Mouse (Mus musculus): ENCODE results near the gene Patl2. TPM values are rescaled to one million over a fixed set of nuclear protein-coding genes. Genes with fewer than 3 reads are reported as not detected.

Patl2 gene
- total and polyA plus RNA-seq, 3 experiments, result not detected

DNA sequence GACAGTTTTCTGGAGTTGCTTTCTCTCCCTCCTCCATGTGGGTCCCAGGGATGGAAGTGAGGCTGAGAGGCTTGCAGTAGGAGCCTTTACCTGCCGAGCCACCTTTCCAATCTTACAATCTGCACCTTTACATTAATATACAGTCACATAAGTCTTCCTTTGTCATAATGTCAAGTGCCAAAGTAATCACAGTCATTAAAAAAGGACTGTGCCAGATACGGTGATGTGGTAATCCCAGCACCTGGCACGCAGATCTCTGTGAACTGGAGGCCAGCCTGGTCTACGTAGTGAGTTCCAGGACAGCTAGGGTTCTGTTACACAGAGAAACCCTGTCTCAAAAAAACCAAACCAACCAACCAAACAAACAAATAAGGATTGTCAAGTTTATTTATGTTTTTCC is 92.1 kb downstream of the Patl2 start:
- no peak for TF ChIP-seq CTCF (IDR thresholded peaks at IDR 0.05)
- TF ChIP-seq EP300 (IDR thresholded peaks at IDR 0.05; ENCODE audit: insufficient read depth, low read depth, low read length), result no peak
- no peak for TF ChIP-seq POLR2A (IDR thresholded peaks at IDR 0.05; ENCODE audit: insufficient read depth, low read depth, low read length)
- Histone ChIP-seq H3K79me2 (replicated peaks; ENCODE audit: control insufficient read depth, insufficient read depth, low read length) (no peaks in the 10 kb centered on the region), H3K27me3 (ENCODE audit: control insufficient read depth, insufficient read depth, low read length) (no peaks in the 10 kb centered on the region), H3K36me3 (ENCODE audit: control insufficient read depth, insufficient read depth, low read length) (no peaks in the 10 kb centered on the region), H3K27ac (no peak overlapping the region), H3K4me3 (no peak overlapping the region), H3K9ac (ENCODE audit: low read depth, low read length) (no peak overlapping the region), H3K4me1 (ENCODE audit: control insufficient read depth, insufficient read depth, low read length) (no peaks in the 10 kb centered on the region)
- intact Hi-C loops (cut with DNase I), result no loop called here
- 93% methylated on average over 4 of the region's 4 CpGs for WGBS
- DNase-seq, result no peak

DNA sequence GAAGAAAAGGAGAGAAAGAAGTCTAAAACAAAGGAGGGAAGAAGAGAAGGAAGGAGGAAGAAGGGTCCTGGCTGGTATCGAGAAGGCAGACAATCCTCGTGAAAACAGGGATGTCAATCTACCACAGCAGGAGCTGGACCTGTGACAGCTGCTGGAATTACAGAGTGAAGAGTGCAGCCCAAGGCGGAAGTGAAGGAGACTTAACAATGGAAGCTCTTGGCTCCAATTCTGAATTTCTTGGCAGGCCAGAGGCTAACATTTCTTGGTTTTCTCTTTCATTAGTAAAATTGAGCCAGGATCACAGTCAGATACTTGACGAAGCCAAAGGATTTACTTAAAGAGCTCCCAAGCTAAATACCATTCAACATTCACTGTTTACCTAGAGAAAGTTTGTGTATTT is 99.5 kb downstream of the Patl2 start:
- peak in 1 of 2 experiments; percentile 19 for DNase-seq
- Histone ChIP-seq H3K4me1 (ENCODE audit: control insufficient read depth, insufficient read depth, low read length) (no peaks in the 10 kb centered on the region; the same call in 1 of the 2 replicates), H3K4me3 (no peak overlapping the region), H3K27me3 (ENCODE audit: control insufficient read depth, insufficient read depth, low read length) (no peaks in the 10 kb centered on the region), H3K79me2 (replicated peaks; ENCODE audit: control insufficient read depth, insufficient read depth, low read length) (no peaks in the 10 kb centered on the region), H3K27ac (no peak overlapping the region), H3K36me3 (ENCODE audit: control insufficient read depth, insufficient read depth, low read length) (no peaks in the 10 kb centered on the region; the same call in 1 of the 2 replicates), H3K9ac (ENCODE audit: low read depth, low read length) (no peak overlapping the region)
- WGBS, result 44% methylated on average over 4 of the region's 4 CpGs
- no peak for TF ChIP-seq EP300 (IDR thresholded peaks at IDR 0.05; ENCODE audit: insufficient read depth, low read depth, low read length)
- TF ChIP-seq POLR2A (IDR thresholded peaks at IDR 0.05; ENCODE audit: insufficient read depth, low read depth, low read length), result no peak
- no peak for TF ChIP-seq CTCF (IDR thresholded peaks at IDR 0.05)
- intact Hi-C loops (cut with DNase I), result no loop called here

DNA sequence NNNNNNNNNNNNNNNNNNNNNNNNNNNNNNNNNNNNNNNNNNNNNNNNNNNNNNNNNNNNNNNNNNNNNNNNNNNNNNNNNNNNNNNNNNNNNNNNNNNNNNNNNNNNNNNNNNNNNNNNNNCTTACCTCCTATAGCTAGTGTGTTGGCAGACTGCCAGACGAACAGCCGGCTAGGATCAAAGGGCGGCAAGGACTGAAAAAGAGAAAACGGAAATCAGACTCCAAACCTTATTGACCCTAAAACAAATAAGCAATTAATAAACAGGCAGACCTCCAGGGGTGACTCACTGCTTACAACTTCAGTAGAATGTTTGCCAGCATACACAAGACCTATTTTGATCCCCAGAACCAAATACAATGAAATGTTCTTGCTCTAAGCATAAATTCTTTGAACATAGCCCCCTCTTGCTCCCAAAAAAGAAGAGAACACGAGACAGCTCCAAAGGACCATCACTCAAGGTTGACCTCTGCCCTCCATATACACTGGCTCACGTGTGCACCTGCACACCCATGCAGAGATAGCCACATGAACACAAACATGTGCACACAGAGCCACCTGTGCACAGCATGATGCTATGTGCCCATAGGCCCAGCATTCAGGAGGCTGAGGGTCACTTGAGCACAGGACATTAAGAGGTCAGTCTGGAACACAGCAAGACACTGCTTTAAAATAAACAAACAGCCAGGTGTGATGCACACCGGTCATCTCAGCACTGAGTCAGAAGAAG is 104.1 kb downstream of the Patl2 start:
- Histone ChIP-seq H3K27ac (no peak overlapping the region), H3K9ac (ENCODE audit: low read depth, low read length) (no peak overlapping the region), H3K4me1 (ENCODE audit: control insufficient read depth, insufficient read depth, low read length) (no peaks in the 10 kb centered on the region; the same call in 1 of the 2 replicates), H3K4me3 (no peak overlapping the region), H3K27me3 (ENCODE audit: control insufficient read depth, insufficient read depth, low read length) (no peaks in the 10 kb centered on the region), H3K79me2 (replicated peaks; ENCODE audit: control insufficient read depth, insufficient read depth, low read length) (no peaks in the 10 kb centered on the region), H3K36me3 (ENCODE audit: control insufficient read depth, insufficient read depth, low read length) (no peaks in the 10 kb centered on the region; the same call in 1 of the 2 replicates)
- 46% methylated on average over 7 of the region's 7 CpGs for whole genome bisulfite sequencing
- TF ChIP-seq CTCF (IDR thresholded peaks at IDR 0.05), result no peak
- intact Hi-C loops (cut with DNase I), result no loop called here
- no peak for DNase-seq

Other genes with a start within 250 kb of the Patl2 start
- gene Ctdspl2, start 230.2 kb downstream of the Patl2 start, total RNA-seq (2021), result 10 to 100 TPM; 12.1 to 12.6 TPM
- gene Ctdspl2, start 230.2 kb downstream of the Patl2 start, polyA plus RNA-seq (2012; rRNA removed), result 3.1 and 6.1 TPM in 2 replicates
- gene Mageb3, start 230.1 kb downstream of the Patl2 start, total RNA-seq (2021), result not detected
- gene Mageb3, start 230.1 kb downstream of the Patl2 start, polyA plus RNA-seq (2012; rRNA removed), result not detected in 2 replicates
- 10 to 100 TPM; 20.0 to 22.2 TPM for gene Eif3j1, start 157.6 kb downstream of the Patl2 start, total RNA-seq (2021)
- gene Eif3j1, start 157.6 kb downstream of the Patl2 start, polyA plus RNA-seq (2012; rRNA removed), result 4.7 and 15.6 TPM in 2 replicates
- 10 to 100 TPM; 10.8 to 11.3 TPM for gene Spg11, start 67.8 kb downstream of the Patl2 start, total RNA-seq (2021)
- gene Spg11, start 67.8 kb downstream of the Patl2 start, polyA plus RNA-seq (2012; rRNA removed), result 3.8 and 6.7 TPM in 2 replicates
- 100 to 1,000 TPM; 201 to 240 TPM for gene B2m, start 38.5 kb downstream of the Patl2 start, total RNA-seq (2021)
- 400 and 574 TPM in 2 replicates for gene B2m, start 38.5 kb downstream of the Patl2 start, polyA plus RNA-seq (2012; rRNA removed)
- gene Trim69, start 25.5 kb downstream of the Patl2 start, total RNA-seq (2021), result not detected
- 0.15 TPM in 1 of 2 replicates, not detected in the other for gene Trim69, start 25.5 kb downstream of the Patl2 start, polyA plus RNA-seq (2012; rRNA removed)
- gene Terb2, start 83 bp upstream of the Patl2 start, total RNA-seq (2021), result not detected
- gene Terb2, start 83 bp upstream of the Patl2 start, polyA plus RNA-seq (2012; rRNA removed), result not detected in 2 replicates
- 100 to 1,000 TPM; 169 to 202 TPM for gene Sord, start 48.6 kb upstream of the Patl2 start, total RNA-seq (2021)
- 70.0 and 115 TPM in 2 replicates for gene Sord, start 48.6 kb upstream of the Patl2 start, polyA plus RNA-seq (2012; rRNA removed)
- gene Duox2, start 112.3 kb upstream of the Patl2 start, total RNA-seq (2021), result under 1 TPM; 0.57 to 0.61 TPM
- gene Duox2, start 112.3 kb upstream of the Patl2 start, polyA plus RNA-seq (2012; rRNA removed), result 0.53 and 0.84 TPM in 2 replicates
- gene Duoxa2, start 112.7 kb upstream of the Patl2 start, total RNA-seq (2021), result under 1 TPM; 0.18 to 0.21 TPM
- 0.18 and 0.23 TPM in 2 replicates for gene Duoxa2, start 112.7 kb upstream of the Patl2 start, polyA plus RNA-seq (2012; rRNA removed)
- gene Duoxa1, start 127.5 kb upstream of the Patl2 start, total RNA-seq (2021), result under 1 TPM; 0.23 to 0.37 TPM
- gene Duoxa1, start 127.5 kb upstream of the Patl2 start, polyA plus RNA-seq (2012; rRNA removed), result 1.1 and 1.5 TPM in 2 replicates
- under 1 TPM; 0.10 to 0.34 TPM for gene Duox1, start 129.5 kb upstream of the Patl2 start, total RNA-seq (2021)
- 0.51 and 0.73 TPM in 2 replicates for gene Duox1, start 129.5 kb upstream of the Patl2 start, polyA plus RNA-seq (2012; rRNA removed)
- gene Shf, start 183.0 kb upstream of the Patl2 start, total RNA-seq (2021), result 1 to 10 TPM; 3.5 to 5.3 TPM
- gene Shf, start 183.0 kb upstream of the Patl2 start, polyA plus RNA-seq (2012; rRNA removed), result 3.5 and 5.6 TPM in 2 replicates
- 10 to 100 TPM; 20.4 to 20.7 TPM for gene Slc28a2, start 240.3 kb upstream of the Patl2 start, total RNA-seq (2021)
- 17.6 and 37.8 TPM in 2 replicates for gene Slc28a2, start 240.3 kb upstream of the Patl2 start, polyA plus RNA-seq (2012; rRNA removed)